Mouse (Mus musculus): Measurements from ENCODE around the gene Ttll12.
A peak's percentile ranks its signal among the peaks of the same experiment; 100 is the strongest.

Ttll12 gene

DNA sequence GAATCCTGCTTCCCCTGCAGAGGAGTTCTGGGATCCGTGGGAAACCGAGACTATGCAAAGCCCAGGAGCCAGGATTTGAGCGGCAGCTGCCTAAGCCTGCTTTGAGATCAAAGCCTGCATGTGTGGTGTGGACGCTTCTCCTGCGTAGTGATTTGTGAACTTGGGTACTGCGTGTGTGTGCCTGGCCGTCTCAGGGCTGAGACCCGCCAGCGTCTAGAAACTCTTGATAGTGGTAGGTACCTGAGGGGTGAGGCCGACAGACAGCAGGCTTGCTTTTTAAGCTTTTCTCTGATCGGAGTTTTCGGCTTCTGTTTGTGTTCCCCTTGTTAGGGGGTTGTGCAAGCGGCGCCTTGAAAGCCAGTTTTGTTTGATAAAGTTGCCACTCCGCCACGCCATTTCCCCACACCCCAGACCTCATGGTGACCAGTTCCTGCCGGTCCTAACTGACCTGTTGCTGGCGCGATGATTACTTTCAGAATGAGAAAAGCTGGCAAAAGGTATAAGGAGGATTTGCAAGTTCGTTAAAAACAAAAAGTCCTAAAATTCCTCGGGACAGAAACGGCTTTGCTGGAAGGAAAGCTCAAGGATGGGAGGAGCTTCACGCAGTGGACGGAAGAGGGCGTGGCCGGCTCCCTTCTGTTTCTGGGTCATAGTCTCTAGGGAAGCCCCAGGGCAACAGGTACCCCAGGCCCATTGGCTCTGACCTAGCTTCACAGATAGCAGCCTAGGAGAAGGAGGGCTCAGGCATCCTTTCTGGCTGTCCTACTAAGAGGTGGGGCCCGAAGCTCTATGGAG, 30.9 kb downstream of the Ttll12 start:
- peak; percentile 46 for DNase-seq (ENCODE audit: low read depth, low spot score)

DNA sequence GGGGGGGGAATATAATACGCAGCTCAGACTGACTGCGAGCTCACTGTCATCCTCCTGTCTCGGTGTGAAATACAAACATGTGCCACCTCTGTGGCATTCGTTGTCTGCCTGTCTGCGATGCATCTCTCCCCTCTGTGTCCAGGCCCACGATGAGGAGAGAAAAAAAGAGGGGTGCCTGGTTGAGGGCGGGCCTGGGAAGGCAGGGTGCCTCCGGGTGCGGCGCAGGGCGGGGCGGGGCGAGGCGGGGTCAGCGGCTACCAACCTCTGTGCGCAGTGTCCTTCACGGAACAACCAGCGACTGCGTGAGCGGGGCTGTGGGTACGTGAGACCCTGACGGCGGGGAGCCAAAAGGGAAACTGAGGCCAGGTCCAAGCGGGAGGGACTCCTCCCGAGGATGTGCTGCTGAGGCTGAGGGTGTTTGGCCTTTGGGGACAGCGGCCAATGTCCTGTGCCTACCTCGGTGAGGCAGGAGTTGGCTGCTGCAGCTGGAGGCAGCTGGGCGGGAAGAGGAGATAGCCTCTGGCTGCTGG, 31.6 kb downstream of the Ttll12 start, which contains the start of the genes Tspo and Mcat:
Gene Tspo, plus strand, starts transcription at position 266 of the 530 bp plus-strand sequence.
Gene Mcat, minus strand, starts transcription at position 461 of the 530 bp plus-strand sequence.
- DNase-seq (ENCODE audit: low read depth, low spot score): no peak

DNA sequence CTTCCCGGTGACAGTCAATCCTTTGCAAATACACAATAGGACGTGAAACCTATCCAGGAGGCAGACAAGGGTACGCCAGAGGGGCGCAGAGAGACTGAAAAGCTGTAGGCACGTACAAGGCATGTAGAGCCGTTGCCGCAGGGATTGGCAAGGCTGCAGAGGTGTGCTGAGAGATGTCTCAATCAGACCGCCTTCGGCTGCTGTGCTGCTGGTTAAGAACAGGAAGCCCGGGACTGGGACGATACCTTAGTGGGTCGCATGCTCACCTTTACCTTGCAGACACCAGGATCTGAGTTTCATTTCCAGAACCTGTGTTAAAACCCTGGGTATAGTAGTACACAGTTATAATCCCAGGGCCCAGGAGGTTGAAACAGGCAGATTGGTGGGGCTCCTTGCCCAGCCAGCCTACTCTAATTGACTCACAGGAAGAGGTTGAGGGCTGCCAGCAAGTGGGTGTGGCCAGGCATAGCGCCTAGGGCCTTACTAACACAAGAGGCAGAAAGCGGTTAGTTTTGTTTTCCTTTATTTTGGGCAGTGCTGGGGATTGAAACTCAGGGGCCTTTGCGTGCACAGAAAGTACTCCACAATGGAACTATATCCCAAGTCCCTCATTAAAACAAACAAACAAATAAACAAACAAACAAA, 32.2 kb downstream of the Ttll12 start:
- DNase-seq (ENCODE audit: low read depth, low spot score): peak; percentile 70

DNA sequence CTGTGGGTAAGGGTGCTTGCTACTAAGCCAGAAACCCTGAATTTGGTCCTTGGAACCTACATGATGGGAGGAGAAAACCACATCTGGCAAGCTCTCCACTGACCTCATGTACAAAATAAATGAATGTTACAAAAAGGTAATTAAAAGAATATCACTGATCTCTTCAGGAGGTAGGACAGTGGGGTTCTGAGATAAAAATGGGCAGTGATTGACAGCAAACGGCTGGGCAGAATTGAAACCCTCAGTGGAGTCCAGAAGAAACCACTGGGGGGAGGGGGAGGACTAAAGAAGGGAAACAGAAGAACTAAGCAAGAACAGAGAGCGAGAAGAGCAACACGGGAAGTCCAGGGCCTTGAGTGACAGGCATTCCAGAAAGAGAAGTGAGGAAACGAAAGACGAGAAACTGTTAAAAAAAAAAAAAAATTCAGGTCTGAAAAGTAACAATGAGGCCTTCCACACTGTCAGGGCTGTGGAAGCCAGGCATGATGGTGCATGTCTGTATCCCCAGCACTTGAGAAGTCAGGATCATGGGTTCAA, 33.9 kb downstream of the Ttll12 start:
- DNase-seq (ENCODE audit: low read depth, low spot score): no peak

DNA sequence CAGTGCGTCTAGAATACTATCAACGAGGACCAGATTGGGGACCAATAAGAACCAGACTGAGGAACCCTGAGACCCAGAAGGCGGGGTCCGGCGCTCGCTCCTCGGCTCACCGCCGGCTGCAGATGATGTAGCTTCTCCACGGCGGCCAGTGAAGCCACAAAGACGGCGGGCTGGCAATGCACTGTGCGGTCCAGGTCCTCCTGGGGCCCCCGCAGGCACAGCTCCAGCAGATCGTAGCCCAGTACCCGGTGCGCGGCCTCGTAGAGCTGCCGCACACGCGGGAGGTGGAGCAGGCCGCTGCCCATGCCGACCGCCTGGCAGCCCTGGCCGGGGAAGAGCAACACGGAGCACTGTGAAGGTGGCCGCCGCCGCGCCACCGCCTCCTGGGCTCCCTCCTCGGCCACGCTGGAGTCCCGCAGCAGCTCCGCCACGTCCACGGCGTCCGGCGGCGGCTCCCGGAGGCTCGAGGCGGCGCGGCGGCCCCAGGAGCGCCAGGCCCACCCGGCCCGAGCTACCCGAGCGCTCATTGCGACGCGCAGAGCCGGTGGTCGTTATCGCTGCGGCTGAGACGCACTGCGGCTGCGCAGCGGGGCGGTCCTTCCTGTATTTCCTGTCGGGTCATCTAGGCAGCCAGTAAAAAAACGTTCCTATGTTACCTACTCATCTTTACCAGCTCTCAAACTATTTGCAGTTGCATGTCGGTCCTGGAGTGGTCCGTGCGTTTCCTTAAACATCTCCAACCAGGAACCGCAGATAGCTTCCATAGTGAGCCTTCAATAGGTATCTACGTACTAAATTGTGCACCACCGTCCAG, 39.6 kb downstream of the Ttll12 start:
- DNase-seq (ENCODE audit: low read depth, low spot score): peak; percentile 88

DNA sequence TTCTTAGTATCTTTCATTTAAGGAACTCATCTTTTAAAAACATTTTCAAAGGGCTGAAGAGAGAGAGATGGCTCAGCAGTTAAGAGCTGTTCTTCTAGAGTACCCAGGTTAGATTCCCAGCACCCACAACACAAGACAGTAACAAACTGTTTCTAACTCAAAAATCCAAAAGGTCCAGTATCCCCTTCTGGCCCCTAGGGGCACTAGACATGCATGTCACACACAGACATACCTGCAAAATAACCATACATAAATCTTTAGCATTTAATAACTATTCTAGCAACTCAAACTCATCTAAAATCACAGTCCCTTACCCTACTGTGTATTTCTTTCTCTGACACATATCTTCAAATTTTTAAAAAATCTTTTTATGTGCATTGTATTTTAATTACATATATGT, 41.1 kb downstream of the Ttll12 start:
- no peak for DNase-seq (ENCODE audit: low read depth, low spot score)

DNA sequence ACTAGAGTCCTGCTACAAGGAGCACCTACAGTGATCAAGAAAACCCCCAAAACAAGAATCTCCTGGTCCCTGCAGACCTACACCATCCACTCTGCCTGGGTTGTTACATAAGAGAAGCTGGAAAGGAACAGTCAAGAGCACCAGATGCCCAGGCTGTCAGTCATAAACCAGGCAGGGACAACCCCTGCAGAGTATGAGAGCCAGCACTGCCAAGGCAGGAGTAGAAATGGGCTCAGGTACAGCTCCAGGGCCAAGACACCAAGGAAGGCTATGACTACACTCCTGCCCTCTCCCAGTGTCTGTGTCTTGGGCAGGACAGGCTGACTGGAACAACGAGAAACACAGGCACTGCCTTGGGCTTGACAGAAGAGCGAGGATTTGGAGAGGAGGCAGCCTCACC, 44.8 kb downstream of the Ttll12 start:
- DNase-seq (ENCODE audit: low read depth, low spot score): no peak

DNA sequence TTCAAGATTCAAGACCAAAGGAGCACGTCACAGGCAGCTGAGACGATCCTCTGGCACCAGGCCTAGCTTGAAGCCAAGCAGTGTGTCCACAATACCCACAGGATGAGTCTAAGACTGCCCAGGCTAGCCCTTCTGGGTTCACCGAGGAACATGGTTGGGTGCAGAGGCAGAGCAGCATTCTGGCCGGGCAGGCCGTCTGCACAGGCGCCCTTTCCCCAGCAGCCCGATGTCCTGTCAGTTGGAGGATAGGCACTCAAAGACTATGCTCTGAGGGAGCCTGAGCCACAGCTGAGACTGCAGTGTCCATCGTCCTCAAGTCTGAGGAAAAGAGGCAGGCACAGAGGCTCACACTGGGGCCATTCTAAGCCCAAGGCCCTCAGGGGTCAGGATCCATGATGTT, 47.8 kb downstream of the Ttll12 start:
- no peak for DNase-seq (ENCODE audit: low read depth, low spot score)

DNA sequence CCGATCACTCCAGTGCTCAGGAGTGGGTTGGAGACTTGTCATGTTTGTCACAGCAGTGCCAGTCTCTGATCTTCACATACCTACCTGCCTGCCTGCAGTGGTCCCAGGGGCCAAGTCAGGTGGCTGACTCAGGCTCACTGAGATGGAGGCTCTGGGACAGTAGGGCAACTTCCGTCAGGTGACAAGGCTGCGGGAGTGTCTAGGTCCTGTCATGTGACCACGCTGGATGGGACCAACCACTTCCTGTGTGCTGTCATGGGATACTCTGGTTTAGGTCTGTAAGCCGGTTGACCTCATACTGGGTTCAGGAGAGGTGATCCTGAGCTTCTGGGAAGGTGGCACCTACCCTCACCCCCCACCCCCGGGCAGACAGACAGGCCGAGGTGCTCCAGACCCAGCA, 48.9 kb downstream of the Ttll12 start:
- no peak for DNase-seq (ENCODE audit: low read depth, low spot score)

DNA sequence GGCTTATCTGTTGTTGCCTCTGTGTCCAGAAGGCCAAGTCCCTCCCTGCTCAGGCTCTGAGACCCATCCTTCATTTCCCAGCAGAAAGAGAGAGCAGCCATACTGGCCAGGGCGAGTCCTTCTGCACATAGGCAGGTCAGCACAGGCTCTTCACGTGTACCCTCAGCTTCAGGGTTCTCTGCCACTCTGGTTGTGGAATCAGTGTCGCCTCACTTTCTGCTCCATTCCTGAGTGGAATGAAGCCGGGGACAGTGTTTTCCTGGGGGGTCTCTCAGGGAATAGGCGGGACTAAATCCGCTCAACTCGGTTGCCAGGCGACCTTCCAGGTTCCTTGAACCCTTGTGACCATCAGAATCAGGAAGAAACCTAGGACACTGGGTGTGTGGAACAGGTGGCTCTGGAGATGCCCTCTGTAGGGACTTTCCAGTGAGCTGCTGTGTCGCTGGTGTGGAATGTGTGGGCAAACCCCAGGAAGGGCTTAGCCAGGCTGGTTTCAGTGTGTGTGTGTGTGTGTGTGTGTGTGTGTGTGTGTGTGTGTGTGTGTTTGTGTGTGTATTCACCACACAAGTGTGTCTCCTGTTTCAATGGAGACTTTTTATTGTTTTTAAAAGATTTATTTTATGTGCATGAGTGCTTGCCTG, 53.2 kb downstream of the Ttll12 start:
- DNase-seq (ENCODE audit: low read depth, low spot score): no peak

DNA sequence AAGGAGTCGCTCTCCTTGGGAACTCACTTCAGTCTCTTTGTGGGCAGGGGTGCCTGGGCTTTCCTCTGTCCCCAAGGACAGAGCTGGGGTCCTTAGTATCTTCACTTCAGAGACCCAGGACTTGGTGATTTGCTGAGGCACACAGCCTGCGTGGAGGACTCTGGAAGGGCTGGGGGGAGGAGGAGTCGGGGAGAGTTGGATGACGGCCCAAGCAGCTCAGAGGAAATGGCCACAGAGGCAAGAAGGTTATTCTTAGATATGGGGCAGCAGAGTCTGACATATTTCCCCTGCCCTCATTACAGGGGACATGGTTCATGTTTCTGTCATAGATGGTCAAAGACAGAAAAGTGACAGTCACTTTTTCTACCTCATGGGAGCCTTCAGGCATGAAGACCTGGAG, 55.1 kb downstream of the Ttll12 start:
- DNase-seq (ENCODE audit: low read depth, low spot score): no peak

DNA sequence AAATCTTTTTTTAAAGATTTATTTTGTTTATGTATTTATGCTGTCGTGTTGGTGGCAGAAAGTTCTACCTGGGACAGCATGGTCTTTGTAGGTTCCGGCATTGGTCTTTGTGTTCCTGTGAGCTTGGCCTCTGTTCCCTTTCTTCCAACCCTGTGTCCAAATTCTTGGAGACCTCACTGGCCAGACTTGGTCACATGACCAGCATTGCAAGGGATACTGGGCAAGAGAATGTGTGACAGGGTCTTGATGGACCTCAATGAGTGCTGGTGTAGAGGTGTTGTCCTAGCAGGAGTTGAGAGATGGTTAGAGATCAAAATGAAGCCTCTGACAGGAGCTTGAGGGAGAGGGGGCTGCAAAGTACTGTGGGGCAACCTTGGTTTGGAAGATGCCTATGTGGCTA, 56.1 kb downstream of the Ttll12 start:
- DNase-seq (ENCODE audit: low read depth, low spot score): no peak

DNA sequence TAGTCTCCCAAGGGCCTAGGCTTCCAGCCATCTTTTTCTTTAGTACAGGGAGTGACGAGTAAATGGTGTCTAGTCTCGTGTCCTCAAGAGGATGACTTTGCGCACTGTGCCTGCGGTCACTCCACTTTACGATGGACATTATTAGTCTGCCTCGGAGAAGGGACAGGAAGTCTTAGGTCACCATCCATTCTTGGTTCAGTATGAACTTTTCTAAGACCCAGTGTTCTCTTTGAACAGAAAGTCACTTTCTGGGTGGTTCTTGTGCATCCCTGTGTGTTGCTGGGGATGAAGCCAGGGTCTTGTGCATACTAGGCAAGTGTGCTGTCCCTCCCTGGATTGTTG, 59.1 kb downstream of the Ttll12 start:
- DNase-seq (ENCODE audit: low read depth, low spot score): no peak

DNA sequence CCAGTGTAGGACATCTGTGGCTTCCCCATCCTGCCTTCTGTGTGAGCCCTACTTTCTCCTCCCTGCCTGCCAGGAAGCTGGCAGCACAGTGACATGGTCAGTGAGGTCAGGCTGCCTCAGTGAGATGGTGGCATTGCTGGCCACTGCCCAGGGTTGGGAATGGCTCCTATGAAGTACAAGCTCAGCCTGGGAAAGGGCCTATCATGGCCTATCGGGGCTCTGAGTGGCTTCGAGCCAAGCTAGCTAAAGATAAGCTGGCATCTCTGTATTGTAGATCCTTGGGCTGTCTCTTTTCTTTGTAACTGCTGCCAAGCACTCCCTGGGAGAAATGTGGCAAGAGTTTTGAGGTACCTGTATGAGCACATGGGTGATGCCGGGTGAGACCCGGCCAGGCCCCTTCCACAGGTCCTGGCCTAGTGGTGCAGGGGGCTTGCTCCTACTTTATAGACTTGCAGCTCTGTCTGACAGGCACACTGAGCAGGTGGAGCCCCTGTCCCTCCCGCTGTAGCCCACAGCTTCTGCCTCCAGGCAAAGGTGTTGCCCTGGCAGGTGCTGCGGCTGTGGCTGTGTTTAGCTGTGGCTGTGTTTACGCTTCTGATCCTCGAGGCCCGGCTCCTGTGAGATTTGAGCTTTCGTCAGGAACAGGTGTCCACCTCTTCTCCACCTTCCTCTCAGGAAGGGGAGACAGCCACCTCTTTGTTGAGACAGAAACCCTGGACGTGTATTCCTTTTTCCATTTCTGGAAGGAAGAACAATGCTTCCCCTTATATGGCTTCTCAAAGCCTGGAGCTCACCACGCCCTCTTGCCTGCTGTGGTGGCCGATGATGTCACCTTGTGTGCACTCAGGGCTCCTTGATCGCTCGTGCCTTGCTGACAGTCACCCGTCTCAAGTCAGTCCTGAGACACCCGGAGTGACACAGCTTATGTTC, 59.7 kb downstream of the Ttll12 start:
- DNase-seq (ENCODE audit: low read depth, low spot score): no peak

DNA sequence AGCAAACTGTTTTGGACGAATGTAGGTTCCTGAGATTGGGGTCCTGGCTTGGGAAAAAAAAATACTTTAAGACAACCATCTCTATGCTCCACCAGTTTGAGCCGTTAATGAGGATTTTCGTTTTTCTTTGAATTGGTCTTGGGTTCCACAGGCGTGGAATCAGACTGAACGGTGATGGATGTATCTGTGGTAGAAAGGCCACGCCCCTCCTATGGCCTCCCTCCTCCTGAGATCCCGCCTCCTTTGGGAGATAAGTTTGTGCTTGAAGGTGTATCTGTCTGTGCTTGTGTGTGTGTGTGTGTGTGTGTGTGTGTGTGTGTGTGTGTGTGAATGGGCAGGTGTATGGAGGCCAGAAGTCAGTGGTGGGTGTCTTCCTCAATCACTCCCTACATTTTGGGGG, 62.4 kb downstream of the Ttll12 start:
- DNase-seq (ENCODE audit: low read depth, low spot score): peak; percentile 55

DNA sequence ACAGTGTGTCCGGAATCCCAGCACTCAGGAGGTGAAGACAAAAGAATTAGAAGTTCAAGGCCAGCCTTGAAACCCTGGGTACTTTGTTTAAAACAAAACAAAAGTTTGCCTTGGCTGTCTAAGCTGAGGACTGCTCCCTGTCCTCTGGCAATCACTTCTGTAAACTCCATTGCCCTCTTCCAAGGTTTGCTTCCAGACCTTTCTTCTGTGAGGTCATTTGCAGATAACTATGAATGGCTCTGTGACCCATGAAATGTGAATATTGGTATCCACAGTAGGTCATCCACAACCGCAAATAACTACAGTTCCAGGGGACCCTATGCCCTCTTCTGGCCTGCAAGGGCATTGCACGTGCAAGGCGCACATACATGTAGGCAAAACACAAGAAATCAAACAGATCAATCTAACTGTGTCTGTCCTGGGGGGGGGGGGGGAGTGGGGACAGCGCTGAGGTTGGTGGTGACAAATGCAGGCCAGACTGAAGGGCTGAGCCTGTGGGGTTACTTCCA, 62.9 kb downstream of the Ttll12 start:
- DNase-seq (ENCODE audit: low read depth, low spot score): peak; percentile 61

DNA sequence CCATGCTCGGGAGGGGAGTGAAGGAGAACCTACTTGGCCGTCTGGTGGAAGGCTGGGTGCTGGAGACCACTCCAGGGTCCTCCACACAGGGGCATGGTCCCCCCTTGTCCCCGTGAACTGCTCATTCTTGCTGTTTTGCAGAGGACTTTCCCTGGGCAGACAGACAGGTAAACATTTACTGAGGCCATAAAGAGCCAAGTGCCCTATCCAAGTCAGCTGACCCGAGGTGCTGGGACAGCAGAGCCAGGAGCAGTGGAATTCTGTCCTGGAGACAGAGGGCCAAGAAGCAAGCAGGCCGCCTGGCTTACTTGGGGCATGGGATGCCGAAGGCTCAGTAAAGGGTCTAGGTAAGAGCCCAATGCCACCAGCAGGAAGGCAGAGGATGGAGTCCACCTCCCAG, 64.3 kb downstream of the Ttll12 start:
- no peak for DNase-seq (ENCODE audit: low read depth, low spot score)

DNA sequence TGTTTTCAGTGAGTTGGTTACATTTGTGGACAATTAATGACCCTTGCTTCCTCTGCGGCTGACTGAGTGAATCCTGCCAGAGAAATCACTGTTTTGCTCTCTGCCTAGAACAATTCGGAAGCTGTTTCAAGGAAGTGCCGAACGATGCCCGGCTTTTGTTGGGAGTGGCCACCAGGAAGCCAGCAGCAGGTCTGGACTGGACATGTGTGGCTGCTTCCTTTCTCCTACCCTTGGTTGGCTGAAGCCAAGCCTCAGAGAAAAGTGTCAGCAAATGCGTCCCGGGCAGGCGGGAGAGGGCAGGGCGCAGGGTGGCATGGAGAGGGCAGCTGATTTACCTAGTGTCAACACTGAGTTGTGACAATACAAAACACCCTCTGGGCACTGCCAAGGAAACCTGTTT, 64.7 kb downstream of the Ttll12 start:
- DNase-seq (ENCODE audit: low read depth, low spot score): no peak

DNA sequence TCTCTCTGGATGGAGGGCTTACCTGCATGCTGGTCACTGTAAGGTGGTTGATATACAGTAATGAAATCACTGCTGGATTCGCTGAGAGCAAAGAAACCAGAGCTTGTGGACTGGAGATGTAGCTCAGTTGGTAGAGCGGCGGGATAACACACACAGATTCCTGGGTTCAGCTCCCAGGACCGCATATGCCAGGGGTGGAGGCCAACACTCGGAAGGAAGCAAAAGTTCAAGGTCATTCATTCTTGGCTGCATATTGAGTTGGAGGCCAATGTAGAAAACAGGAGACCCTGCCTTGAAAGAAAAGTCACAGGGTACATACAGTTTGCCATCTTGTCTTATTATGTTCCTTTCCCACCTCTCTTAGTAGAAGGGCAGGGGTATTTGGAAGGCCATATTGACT, 65.2 kb downstream of the Ttll12 start:
- peak; percentile 35 for DNase-seq (ENCODE audit: low read depth, low spot score)

DNA sequence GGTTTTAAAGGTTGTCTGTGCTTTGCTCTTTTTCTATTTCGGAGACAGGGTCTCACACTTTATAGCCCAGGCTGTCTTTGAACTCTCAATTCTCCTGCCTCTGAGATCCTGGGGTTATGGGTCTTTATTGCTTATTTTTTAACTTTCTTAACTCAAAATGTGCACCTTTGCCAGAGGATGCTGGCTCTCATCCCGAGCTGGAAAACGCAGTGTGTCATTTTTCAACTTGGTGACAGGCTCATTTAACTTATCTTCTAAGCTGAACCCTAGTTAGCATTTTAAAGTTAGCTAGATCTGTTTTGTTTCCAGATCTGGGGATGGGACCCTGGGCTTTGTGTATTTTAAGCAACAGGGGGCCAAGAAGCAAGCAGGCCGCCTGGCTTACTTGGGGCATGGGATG, 66.1 kb downstream of the Ttll12 start:
- no peak for DNase-seq (ENCODE audit: low read depth, low spot score)

All from ES-CJ7 (cell line).